Mouse (Mus musculus): ENCODE measurements around the gene Rreb1.

- no peak for TF ChIP-seq MYOD1 (IDR thresholded peaks at IDR 0.05; ENCODE audit: control insufficient read depth, insufficient read length, low read depth)
- TF ChIP-seq CTCF (IDR thresholded peaks at IDR 0.05; ENCODE audit: control insufficient read depth, insufficient read depth, insufficient read length), result no peak
- TF ChIP-seq FOSL1 (IDR thresholded peaks at IDR 0.05; ENCODE audit: insufficient read depth, low read length, poor library complexity, severe bottlenecking), result no peak
- TF ChIP-seq USF1 (IDR thresholded peaks at IDR 0.05; ENCODE audit: low read depth), result no peak
- no peak for TF ChIP-seq MAX (IDR thresholded peaks at IDR 0.05)
Observed at GRCm38 (mm10) chr13:37941950-37942886, 164.0 kb downstream of the Rreb1 start.

Measured in C2C12 (cell line).